Mouse (Mus musculus) neutrophil, adult 83 days (primary cell): ENCODE measurements around the gene Nanog. TPM values are rescaled to one million over a fixed set of nuclear protein-coding genes. Genes with fewer than 3 reads are reported as not detected.

Source experiments
- total RNA-seq, 2 experiments: library from RNA; stranded (reverse); gene quantifications; one replicate each; pipeline ENCODE4 v1.2.4; 2023

The Nanog gene
- total RNA-seq = not detected

GRCm38 (mm10) chr6:122707036-122707800, at the start of gene Nanog:
Gene Nanog (plus strand): TSS chr6:122707489.

Other genes starting within 250 kb of the Nanog start
- not detected for gene Rimklb, start 208.7 kb upstream of the Nanog start, total RNA-seq
- not detected for gene Mfap5, start 201.6 kb upstream of the Nanog start, total RNA-seq
- gene Aicda, start 153.7 kb upstream of the Nanog start, total RNA-seq = not detected
- 10 to 100 TPM; 86.7 to 97.1 TPM for gene Apobec1, start 105.0 kb upstream of the Nanog start, total RNA-seq
- under 1 TPM; 0.42 to 0.55 TPM for gene Gdf3, start 97.4 kb upstream of the Nanog start, total RNA-seq
- gene Dppa3, start 81.1 kb upstream of the Nanog start, total RNA-seq = not detected
- 100 to 1,000 TPM; 531 to 535 TPM for gene Slc2a3, start 94.2 kb downstream of the Nanog start, total RNA-seq
- gene Foxj2, start 112.4 kb downstream of the Nanog start, total RNA-seq = 10 to 100 TPM; 27.4 to 27.8 TPM
- under 1 TPM; 0.53 to 0.55 TPM for gene C3ar1, start 148.7 kb downstream of the Nanog start, total RNA-seq
- 10 to 100 TPM; 41.5 to 42.4 TPM for gene Necap1, start 167.0 kb downstream of the Nanog start, total RNA-seq
- gene Clec4a1, start 214.4 kb downstream of the Nanog start, total RNA-seq = 10 to 100 TPM; 60.6 to 71.3 TPM
- gene Clec4a3, start 245.0 kb downstream of the Nanog start, total RNA-seq = 10 to 100 TPM; 69.4 to 73.0 TPM